Mouse (Mus musculus): ENCODE data around the gene Taf4.

DNA sequence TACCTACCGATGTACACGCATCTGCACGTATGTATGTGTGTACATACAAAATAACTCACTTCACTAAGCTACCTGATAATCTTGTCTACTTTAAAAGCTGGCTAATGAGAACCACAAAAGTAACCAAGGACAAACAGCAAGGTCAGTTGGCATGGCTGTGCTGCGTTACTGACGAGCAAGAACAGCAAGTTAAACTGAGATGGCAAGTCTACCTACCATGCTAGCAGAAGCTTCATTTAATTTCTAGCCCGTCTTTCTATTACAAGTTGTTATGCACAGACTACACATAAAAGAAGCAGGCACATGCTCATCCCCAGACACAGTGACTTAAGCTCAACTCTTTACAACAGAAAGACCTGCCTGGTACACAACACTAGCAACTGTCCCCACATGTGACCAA is 29.9 kb downstream of the Taf4 start:
- TF ChIP-seq POLR2A (IDR thresholded peaks at IDR 0.05; ENCODE audit: borderline replicate concordance, insufficient read depth, low read length) (no peak), CTCF (IDR thresholded peaks at IDR 0.05; ENCODE audit: borderline replicate concordance, insufficient read depth, low read depth, low read length) (no peak)

All from cerebellum, adult 2 months (tissue).